Mouse (Mus musculus): Measurements from ENCODE around the gene Shc2. TPM values are rescaled to one million over a fixed set of nuclear protein-coding genes. Genes with fewer than 3 reads are reported as not detected.

The Shc2 gene
- total RNA-seq (2014; fragmentation: Nextera tagmentation) (not detected in 2 replicates), total RNA-seq (2017) (0.05 TPM in 1 of 2 replicates, not detected in the other), polyA plus RNA-seq (2012) (not detected in 2 replicates)

DNA sequence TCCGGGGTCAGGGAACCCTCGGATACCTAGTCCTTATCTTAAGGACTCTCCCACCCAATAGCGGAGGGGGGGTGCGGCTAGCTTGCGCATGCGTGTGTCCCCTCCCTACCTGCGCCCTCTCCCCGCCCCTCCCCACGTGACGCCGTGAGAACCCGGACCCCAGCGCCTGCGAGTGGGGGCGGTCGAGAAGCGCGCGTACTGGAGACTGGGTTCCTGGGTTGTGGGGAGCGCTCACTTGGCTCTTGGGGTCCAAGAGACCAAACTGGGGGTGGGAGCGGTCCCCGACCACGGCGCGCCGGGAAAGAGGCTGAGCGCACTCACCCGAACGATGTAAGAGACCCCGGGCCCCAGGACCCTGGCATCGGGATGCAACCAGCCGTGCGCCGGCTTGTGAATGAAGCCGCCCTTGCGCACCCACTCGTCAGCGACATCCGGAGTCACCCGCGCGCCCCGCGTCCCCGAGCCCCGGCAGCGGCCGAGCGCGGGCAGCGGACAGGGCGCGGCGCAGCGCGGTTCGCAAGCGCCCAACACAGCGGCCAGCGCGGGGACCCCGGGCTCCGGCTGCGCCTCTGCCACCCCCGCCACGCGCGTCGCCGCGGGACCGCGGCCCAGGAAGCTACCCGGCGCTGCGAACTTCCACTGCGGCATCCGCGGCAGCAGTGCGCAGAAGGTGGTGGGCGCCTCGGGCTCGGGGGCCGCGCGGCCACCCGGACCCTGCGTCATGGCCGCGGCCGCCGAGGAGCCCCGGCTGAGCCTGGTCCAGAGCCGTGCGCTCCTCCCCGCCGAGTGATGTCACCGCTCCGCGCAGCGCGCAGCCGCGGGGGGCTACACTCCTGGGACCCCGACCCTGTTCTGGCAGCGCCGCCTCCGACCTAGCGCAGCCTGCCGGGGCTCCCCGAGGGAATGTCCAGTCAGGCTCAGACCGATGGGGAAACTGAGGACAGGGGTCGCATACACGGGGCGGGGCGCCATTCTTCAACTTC is at the start of gene Shc2:
Gene Shc2, minus strand, starts transcription at position 791 of the 983 bp plus-strand sequence.
- Histone ChIP-seq H3K36me3 (replicated peaks) (no peaks in the 10 kb centered on the region), H3K4me1 (ENCODE audit: insufficient read depth, low read depth, low read length) (no peaks in the 10 kb centered on the region), H3K27me3 (ENCODE audit: insufficient read depth, low read length) (no peaks in the 10 kb centered on the region), H3K4me3 (ENCODE audit: low read depth, low read length) (no peak within 1 kb of the TSS; the same call in 1 of the 2 replicates), H3K9me3 (replicated peaks) (peaks cover 6% of the 10 kb centered on the region)
- ATAC-seq (ENCODE audit: extremely low read depth, insufficient number of reproducible peaks, low FRiP score, poor library complexity, severe bottlenecking) (no peak), DNase-seq (ENCODE audit: low spot score) (no peak)
- TF ChIP-seq TAL1 (conservative IDR thresholded peaks at IDR 0.05; ENCODE audit: low read depth, low read length) (no peak), CTCF (IDR thresholded peaks at IDR 0.05; ENCODE audit: low read depth, low read length) (no peak), POLR2AphosphoS5 (IDR thresholded peaks at IDR 0.05; ENCODE audit: insufficient replicate concordance, low read depth, low read length) (no peak), GATA1 (IDR thresholded peaks at IDR 0.05; ENCODE audit: borderline replicate concordance, low read length) (no peak), GATA2 (IDR thresholded peaks at IDR 0.05; ENCODE audit: borderline replicate concordance, low read depth, low read length) (no peak)

DNA sequence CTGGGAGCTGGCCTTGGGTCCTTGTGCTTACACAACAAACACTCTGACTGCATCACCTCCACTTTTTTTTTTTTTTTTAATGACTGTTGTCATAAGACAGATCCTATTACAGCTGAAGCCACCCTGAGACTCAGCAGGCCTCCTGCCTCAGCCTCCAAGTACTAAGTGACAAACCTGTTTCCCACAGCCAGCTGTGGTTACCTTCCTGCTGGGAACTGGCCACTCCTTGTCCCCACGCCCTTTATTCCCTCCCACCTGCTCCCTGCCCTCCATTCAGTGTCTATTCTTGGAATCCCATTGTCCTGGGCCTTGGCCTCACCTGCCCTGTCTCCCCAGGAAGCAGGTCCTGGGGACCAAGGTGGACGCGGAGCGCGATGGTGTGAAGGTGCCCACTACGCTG is 49.8 kb upstream of the Shc2 start:
- Histone ChIP-seq H3K27me3 (ENCODE audit: insufficient read depth, low read length) (no peaks in the 10 kb centered on the region), H3K4me1 (ENCODE audit: insufficient read depth, low read depth, low read length) (peaks cover 47% of the 10 kb centered on the region), H3K9me3 (replicated peaks) (peaks cover 6% of the 10 kb centered on the region), H3K36me3 (replicated peaks) (peaks cover 81% of the 10 kb centered on the region), H3K4me3 (ENCODE audit: low read depth, low read length) (no peak overlapping the region)
- TF ChIP-seq GATA1 (IDR thresholded peaks at IDR 0.05; ENCODE audit: borderline replicate concordance, low read length) (no peak), POLR2AphosphoS5 (IDR thresholded peaks at IDR 0.05; ENCODE audit: insufficient replicate concordance, low read depth, low read length) (no peak), GATA2 (IDR thresholded peaks at IDR 0.05; ENCODE audit: borderline replicate concordance, low read depth, low read length) (no peak), TAL1 (conservative IDR thresholded peaks at IDR 0.05; ENCODE audit: low read depth, low read length) (no peak), CTCF (IDR thresholded peaks at IDR 0.05; ENCODE audit: low read depth, low read length) (no peak)
- no peak for ATAC-seq (ENCODE audit: extremely low read depth, insufficient number of reproducible peaks, low FRiP score, poor library complexity, severe bottlenecking)
- no peak for DNase-seq (ENCODE audit: low spot score)

DNA sequence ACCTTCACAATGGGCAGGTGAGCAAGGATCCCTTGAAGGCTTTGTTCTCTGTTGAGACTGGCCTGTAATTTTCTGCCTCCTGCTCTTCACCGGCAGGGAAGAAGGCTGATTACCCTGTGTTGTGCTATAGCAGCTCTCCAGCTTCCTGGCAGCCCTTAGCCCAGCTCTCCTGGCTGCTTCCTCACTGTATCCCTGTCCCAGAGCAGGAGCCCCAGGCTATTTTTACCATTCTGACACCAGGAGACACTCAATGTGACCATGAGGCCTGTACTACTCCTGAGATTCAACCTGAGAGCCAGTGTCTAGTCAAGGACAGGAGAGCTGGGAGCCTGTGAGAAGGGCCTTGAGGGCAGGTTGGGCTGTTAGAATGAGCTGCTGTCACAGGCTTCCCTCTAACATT is 49.0 kb upstream of the Shc2 start:
- Histone ChIP-seq H3K4me1 (ENCODE audit: insufficient read depth, low read depth, low read length) (peaks cover 47% of the 10 kb centered on the region), H3K36me3 (replicated peaks) (peaks cover 77% of the 10 kb centered on the region), H3K9me3 (replicated peaks) (no peaks in the 10 kb centered on the region), H3K4me3 (ENCODE audit: low read depth, low read length) (no peak overlapping the region), H3K27me3 (ENCODE audit: insufficient read depth, low read length) (no peaks in the 10 kb centered on the region)
- no peak for DNase-seq (ENCODE audit: low spot score)
- TF ChIP-seq TAL1 (conservative IDR thresholded peaks at IDR 0.05; ENCODE audit: low read depth, low read length) (no peak), POLR2AphosphoS5 (IDR thresholded peaks at IDR 0.05; ENCODE audit: insufficient replicate concordance, low read depth, low read length) (no peak), CTCF (IDR thresholded peaks at IDR 0.05; ENCODE audit: low read depth, low read length) (no peak), GATA2 (IDR thresholded peaks at IDR 0.05; ENCODE audit: borderline replicate concordance, low read depth, low read length) (no peak), GATA1 (IDR thresholded peaks at IDR 0.05; ENCODE audit: borderline replicate concordance, low read length) (no peak)
- no peak for ATAC-seq (ENCODE audit: extremely low read depth, insufficient number of reproducible peaks, low FRiP score, poor library complexity, severe bottlenecking)

DNA sequence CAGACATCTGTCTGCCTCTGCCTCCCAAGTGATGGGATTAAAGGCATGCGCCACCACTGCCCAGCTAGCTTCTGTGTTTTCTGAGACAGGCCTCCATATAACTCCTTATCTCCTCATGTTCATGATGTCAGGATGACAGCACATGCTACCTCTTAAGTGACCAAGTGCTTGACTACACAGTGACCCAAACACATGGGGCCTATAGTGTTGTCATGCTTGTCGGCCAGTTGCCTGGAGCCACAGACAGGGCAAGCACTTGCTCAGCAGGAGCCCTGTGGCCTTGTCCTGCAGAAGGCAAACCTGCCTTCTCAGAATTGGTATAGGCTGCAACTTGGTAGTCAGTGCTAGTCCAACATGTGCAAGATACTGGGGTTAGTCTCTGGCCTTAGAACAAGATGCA is 48.5 kb upstream of the Shc2 start:
- TF ChIP-seq GATA1 (IDR thresholded peaks at IDR 0.05; ENCODE audit: borderline replicate concordance, low read length) (no peak), GATA2 (IDR thresholded peaks at IDR 0.05; ENCODE audit: borderline replicate concordance, low read depth, low read length) (no peak), TAL1 (conservative IDR thresholded peaks at IDR 0.05; ENCODE audit: low read depth, low read length) (no peak), POLR2AphosphoS5 (IDR thresholded peaks at IDR 0.05; ENCODE audit: insufficient replicate concordance, low read depth, low read length) (no peak), CTCF (IDR thresholded peaks at IDR 0.05; ENCODE audit: low read depth, low read length) (no peak)
- H3K9me3 ChIP-seq (replicated peaks) = no peaks in the 10 kb centered on the region

DNA sequence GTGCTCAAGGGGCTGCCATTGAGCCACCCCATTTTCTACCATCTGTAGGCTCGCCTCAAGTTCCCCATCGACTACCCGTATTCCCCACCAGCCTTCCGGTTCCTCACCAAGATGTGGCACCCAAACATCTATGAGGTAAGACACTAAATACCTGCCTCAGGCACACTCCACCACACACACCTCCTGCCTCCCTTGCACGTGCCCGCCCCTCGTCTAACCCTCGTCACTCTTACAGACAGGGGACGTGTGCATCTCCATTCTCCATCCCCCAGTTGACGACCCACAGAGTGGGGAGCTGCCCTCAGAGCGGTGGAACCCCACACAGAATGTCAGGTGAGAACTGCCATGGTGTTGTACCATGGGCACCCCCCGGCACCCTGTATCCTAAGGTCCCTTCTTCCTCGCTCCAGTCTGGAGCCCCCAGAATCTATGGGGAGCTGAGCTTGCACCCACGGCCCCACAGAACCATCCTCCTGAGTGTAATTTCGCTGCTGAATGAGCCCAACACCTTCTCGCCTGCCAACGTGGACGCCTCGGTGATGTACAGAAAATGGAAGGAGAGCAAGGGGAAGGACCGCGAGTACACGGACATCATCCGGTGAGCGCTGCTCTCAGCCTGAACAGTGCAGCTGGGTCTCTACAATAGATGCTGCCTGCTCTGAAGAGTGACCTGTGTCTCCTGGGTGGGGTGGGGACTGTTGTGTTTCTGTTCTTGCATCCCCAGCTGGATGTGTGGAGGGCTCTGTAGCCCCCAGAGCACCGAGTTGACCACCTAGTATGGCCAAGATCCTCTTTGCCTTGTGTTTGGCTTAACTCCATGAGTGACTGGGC is 47.3 kb upstream of the Shc2 start:
- Histone ChIP-seq H3K27me3 (ENCODE audit: insufficient read depth, low read length) (no peaks in the 10 kb centered on the region), H3K4me3 (ENCODE audit: low read depth, low read length) (peak overlapping the region; percentile 36; the same call in 1 of the 2 replicates), H3K36me3 (replicated peaks) (peaks cover 71% of the 10 kb centered on the region), H3K4me1 (ENCODE audit: insufficient read depth, low read depth, low read length) (peaks cover 62% of the 10 kb centered on the region), H3K9me3 (replicated peaks) (no peaks in the 10 kb centered on the region)
- no peak for TF ChIP-seq CTCF (IDR thresholded peaks at IDR 0.05; ENCODE audit: low read depth, low read length)
- no peak for TF ChIP-seq GATA1 (IDR thresholded peaks at IDR 0.05; ENCODE audit: borderline replicate concordance, low read length)
- no peak for TF ChIP-seq GATA2 (IDR thresholded peaks at IDR 0.05; ENCODE audit: borderline replicate concordance, low read depth, low read length)
- no peak for TF ChIP-seq POLR2AphosphoS5 (IDR thresholded peaks at IDR 0.05; ENCODE audit: insufficient replicate concordance, low read depth, low read length)
- no peak for TF ChIP-seq TAL1 (conservative IDR thresholded peaks at IDR 0.05; ENCODE audit: low read depth, low read length)
- no peak for DNase-seq (ENCODE audit: low spot score)
- ATAC-seq (ENCODE audit: extremely low read depth, insufficient number of reproducible peaks, low FRiP score, poor library complexity, severe bottlenecking) = no peak

More for the DNA sequence above, 48.5 kb upstream of the Shc2 start:
- ATAC-seq (ENCODE audit: extremely low read depth, insufficient number of reproducible peaks, low FRiP score, poor library complexity, severe bottlenecking) = no peak
- H3K4me1 ChIP-seq (ENCODE audit: insufficient read depth, low read depth, low read length) = peaks cover 50% of the 10 kb centered on the region
- H3K27me3 ChIP-seq (ENCODE audit: insufficient read depth, low read length) = no peaks in the 10 kb centered on the region
- H3K36me3 ChIP-seq (replicated peaks) = peaks cover 77% of the 10 kb centered on the region
- DNase-seq (ENCODE audit: low spot score) = no peak
- no peak overlapping the region for H3K4me3 ChIP-seq (ENCODE audit: low read depth, low read length)
